Mouse (Mus musculus): ENCODE data around the gene Itpkb. TPM values are rescaled to one million over a fixed set of nuclear protein-coding genes. Genes with fewer than 3 reads are reported as not detected.

Gene Itpkb
- polyA plus RNA-seq, 1 experiment from 2014 or later = 6.8 TPM

GRCm38 (mm10) chr1:180404706-180405105 lies 74.4 kb downstream of the Itpkb start:
- no peak overlapping the region for H3K4me3 ChIP-seq (replicated peaks; ENCODE audit: low read depth, low read length)
- WGBS = 84% methylated on average over 3 of the region's 3 CpGs
- DNase-seq (ENCODE audit: low spot score) (no peak), ATAC-seq (replicated peaks; ENCODE audit: low FRiP score, low read depth) (no peak)
- no peak for TF ChIP-seq CTCF (IDR thresholded peaks at IDR 0.05; ENCODE audit: low read depth)
- no peaks in the 10 kb centered on the region for H3K36me3 ChIP-seq (ENCODE audit: insufficient read depth, low read length)
- peaks cover 34% of the 10 kb centered on the region for H3K4me1 ChIP-seq (replicated peaks; ENCODE audit: insufficient read depth, low read length)
- no peaks in the 10 kb centered on the region for H3K27me3 ChIP-seq (ENCODE audit: insufficient read depth, low read length)
- peak overlapping the region; percentile 25; the same call in 1 of the 2 replicates for H3K4me2 ChIP-seq (ENCODE audit: low read length)
- peak overlapping the region; percentile 85 for H3K27ac ChIP-seq
- H3K9me3 ChIP-seq (replicated peaks; ENCODE audit: low read length) = no peaks in the 10 kb centered on the region
- H3K9ac ChIP-seq (ENCODE audit: low read depth, low read length) = no peak overlapping the region

DNA sequence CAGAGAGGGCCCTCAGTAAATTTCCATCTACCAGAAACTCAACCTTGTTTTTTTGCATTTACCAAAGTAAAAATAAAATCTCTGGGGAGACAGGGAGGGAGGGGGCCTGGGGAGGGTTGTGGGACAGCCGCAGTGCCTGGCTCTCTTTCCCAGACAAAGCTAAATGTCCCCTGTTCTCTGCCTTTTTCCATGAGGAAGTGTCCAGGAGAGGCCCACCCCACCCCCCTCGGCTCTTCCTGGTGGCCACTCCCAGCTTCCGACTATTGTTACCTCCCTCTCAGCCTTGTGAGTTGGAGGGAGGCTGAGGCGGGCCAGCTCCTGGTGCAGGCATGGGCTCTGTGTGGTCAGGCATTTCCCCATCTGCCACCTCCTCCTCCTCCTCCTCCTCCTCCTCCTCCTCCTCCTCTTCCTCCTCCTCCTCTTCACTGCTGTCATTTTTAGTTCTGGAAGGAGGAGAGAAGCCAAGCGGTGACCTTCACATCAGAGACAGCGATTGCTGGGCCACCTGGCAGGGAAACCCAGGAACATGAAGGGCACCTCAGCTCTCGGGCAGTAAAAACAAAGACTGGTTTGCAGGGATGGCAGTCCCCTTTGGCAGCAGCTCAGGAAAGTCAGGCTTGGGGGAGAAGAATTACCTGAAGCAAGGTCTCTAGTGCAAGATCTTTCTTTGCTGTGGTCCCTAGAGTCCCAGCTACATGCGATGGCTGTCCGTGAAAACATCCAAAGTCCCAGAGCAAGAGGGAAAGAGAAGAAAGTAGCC lies 75.5 kb downstream of the Itpkb start:
- Histone ChIP-seq H3K4me1 (replicated peaks; ENCODE audit: insufficient read depth, low read length) (peaks cover 38% of the 10 kb centered on the region), H3K27me3 (ENCODE audit: insufficient read depth, low read length) (no peaks in the 10 kb centered on the region), H3K9me3 (replicated peaks; ENCODE audit: low read length) (no peaks in the 10 kb centered on the region), H3K4me3 (replicated peaks; ENCODE audit: low read depth, low read length) (no peak overlapping the region), H3K27ac (peak overlapping the region; percentile 85), H3K9ac (ENCODE audit: low read depth, low read length) (no peak overlapping the region), H3K36me3 (ENCODE audit: insufficient read depth, low read length) (no peaks in the 10 kb centered on the region), H3K4me2 (ENCODE audit: low read length) (no peak overlapping the region)
- no peak for TF ChIP-seq CTCF (IDR thresholded peaks at IDR 0.05; ENCODE audit: low read depth)
- 65% methylated on average over 9 of the region's 9 CpGs for WGBS
- DNase-seq (ENCODE audit: low spot score) = peak; percentile 58
- no peak for ATAC-seq (replicated peaks; ENCODE audit: low FRiP score, low read depth)

DNA sequence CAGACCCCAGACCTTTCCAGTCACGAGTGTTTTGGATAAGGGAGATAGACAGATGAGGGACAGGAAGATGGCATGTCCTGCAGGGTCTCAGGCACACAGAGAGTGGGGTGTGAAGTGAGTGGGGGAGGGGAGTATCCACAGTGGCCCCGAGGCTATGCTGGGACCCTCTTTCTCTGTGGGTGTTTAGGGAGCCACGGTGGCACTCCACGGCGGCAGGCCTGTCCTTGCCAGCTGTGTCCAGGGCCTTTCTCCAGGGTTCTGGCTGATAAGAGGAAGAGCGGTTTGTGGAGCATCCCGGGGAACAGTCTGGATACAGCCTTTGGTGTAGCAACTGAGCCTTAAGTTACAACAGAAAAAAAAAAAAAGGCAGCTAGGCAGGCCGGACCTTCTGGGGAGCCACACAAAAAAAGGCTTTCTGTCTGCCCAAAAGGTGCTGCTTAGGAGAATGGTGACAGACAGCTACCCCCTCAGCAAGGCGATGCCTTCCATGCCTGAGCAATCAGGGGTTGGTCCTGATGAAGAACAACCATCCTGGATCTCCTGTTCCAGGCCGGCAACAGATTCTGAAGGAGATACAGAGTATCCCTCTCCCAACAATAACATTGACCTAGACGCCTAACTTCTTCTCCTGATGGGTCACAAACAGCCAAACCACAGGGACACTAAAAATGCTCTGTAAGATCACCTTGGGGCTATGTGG lies 76.2 kb downstream of the Itpkb start:
- no peaks in the 10 kb centered on the region for H3K9me3 ChIP-seq (replicated peaks; ENCODE audit: low read length)
- H3K4me2 ChIP-seq (ENCODE audit: low read length) = no peak overlapping the region; the same call in 1 of the 2 replicates
- H3K4me3 ChIP-seq (replicated peaks; ENCODE audit: low read depth, low read length) = no peak overlapping the region
- peak overlapping the region; percentile 32 for H3K27ac ChIP-seq
- DNase-seq (ENCODE audit: low spot score) (no peak), ATAC-seq (replicated peaks; ENCODE audit: low FRiP score, low read depth) (no peak)
- TF ChIP-seq CTCF (IDR thresholded peaks at IDR 0.05; ENCODE audit: low read depth) = no peak
- no peaks in the 10 kb centered on the region for H3K36me3 ChIP-seq (ENCODE audit: insufficient read depth, low read length)
- WGBS = 60% methylated on average over 11 of the region's 11 CpGs
- no peaks in the 10 kb centered on the region for H3K27me3 ChIP-seq (ENCODE audit: insufficient read depth, low read length)
- peaks cover 38% of the 10 kb centered on the region for H3K4me1 ChIP-seq (replicated peaks; ENCODE audit: insufficient read depth, low read length)
- no peak overlapping the region for H3K9ac ChIP-seq (ENCODE audit: low read depth, low read length)

- DNase-seq (ENCODE audit: low spot score) (peak; percentile 82), ATAC-seq (replicated peaks; ENCODE audit: low FRiP score, low read depth) (peak; percentile 63; the same call in 1 of the 2 replicates)
- H3K4me3 ChIP-seq (replicated peaks; ENCODE audit: low read depth, low read length) = no peak overlapping the region
- TF ChIP-seq CTCF (IDR thresholded peaks at IDR 0.05; ENCODE audit: low read depth) = peak; percentile 85
- H3K9ac ChIP-seq (ENCODE audit: low read depth, low read length) = no peak overlapping the region
- WGBS = 12% methylated on average over 16 of the region's 16 CpGs
- H3K9me3 ChIP-seq (replicated peaks; ENCODE audit: low read length) = no peaks in the 10 kb centered on the region
- H3K27ac ChIP-seq = peak overlapping the region; percentile 32; the same call in 1 of the 2 replicates
- peak overlapping the region; percentile 39 for H3K4me2 ChIP-seq (ENCODE audit: low read length)
- no peaks in the 10 kb centered on the region for H3K27me3 ChIP-seq (ENCODE audit: insufficient read depth, low read length)
- no peaks in the 10 kb centered on the region for H3K36me3 ChIP-seq (ENCODE audit: insufficient read depth, low read length)
- H3K4me1 ChIP-seq (replicated peaks; ENCODE audit: insufficient read depth, low read length) = peaks cover 38% of the 10 kb centered on the region
Measured at GRCm38 (mm10) chr1:180407171-180407671, 76.9 kb downstream of the Itpkb start.

GRCm38 (mm10) chr1:180407727-180408719 lies 77.7 kb downstream of the Itpkb start:
- H3K36me3 ChIP-seq (ENCODE audit: insufficient read depth, low read length) = no peaks in the 10 kb centered on the region
- H3K27ac ChIP-seq = peak overlapping the region; percentile 28; the same call in 1 of the 2 replicates
- H3K9me3 ChIP-seq (replicated peaks; ENCODE audit: low read length) = no peaks in the 10 kb centered on the region
- H3K4me1 ChIP-seq (replicated peaks; ENCODE audit: insufficient read depth, low read length) = peaks cover 35% of the 10 kb centered on the region
- no peak overlapping the region for H3K9ac ChIP-seq (ENCODE audit: low read depth, low read length)
- WGBS = 43% methylated on average over 18 of the region's 18 CpGs
- H3K4me3 ChIP-seq (replicated peaks; ENCODE audit: low read depth, low read length) = no peak overlapping the region
- ATAC-seq (replicated peaks; ENCODE audit: low FRiP score, low read depth) = no peak
- no peaks in the 10 kb centered on the region for H3K27me3 ChIP-seq (ENCODE audit: insufficient read depth, low read length)
- no peak overlapping the region for H3K4me2 ChIP-seq (ENCODE audit: low read length)
- TF ChIP-seq CTCF (IDR thresholded peaks at IDR 0.05; ENCODE audit: low read depth) = no peak
- DNase-seq (ENCODE audit: low spot score) = no peak

Data from kidney, postnatal 0 days (tissue).